Mouse (Mus musculus): Measurements from ENCODE around the gene Rab43. TPM values are rescaled to one million over a fixed set of nuclear protein-coding genes. Genes with fewer than 3 reads are reported as not detected.

The Rab43 gene
- polyA plus RNA-seq (2014; fragmentation: Illumina TruSeq; extraction: RNeasy Lipid Tissue Mini Kit (QIAGEN cat#74804); ENCODE audit: low read depth, low replicate concordance) = 1.8 TPM

DNA sequence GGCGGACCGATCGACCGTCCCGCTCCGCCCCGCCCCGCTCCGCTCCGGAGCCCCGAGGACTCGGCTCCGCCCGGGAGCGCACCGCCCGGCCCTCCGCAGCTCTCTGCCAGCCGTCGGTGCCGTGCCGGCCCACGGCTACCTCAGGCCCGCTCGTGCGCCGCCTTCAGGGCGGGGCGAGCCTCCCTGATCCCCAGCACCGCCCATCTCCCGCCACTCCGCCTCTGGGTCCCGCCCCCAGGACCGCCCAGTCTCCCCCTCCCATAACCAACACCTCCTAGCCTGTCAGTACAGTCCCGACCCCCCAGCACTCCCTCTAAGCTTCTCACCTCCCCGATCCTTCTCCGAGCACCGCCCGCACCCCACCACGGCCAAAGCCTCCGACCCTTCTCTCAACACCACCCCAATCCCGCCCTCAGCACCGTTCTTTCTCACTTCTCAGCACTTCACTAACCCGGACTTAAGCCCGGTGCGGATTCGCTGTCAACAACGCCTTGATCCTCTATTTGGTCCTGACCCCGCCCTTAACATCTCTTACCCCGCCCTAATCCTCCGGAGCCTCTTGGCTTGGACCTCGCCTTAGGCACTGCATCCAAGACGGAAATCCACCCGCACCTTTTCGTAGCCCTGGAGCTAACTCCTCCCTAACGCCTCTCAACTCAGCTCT lies at the start of gene Rab43:
Gene Rab43, minus strand, starts transcription at position 490 of the 664 bp plus-strand sequence.

DNA sequence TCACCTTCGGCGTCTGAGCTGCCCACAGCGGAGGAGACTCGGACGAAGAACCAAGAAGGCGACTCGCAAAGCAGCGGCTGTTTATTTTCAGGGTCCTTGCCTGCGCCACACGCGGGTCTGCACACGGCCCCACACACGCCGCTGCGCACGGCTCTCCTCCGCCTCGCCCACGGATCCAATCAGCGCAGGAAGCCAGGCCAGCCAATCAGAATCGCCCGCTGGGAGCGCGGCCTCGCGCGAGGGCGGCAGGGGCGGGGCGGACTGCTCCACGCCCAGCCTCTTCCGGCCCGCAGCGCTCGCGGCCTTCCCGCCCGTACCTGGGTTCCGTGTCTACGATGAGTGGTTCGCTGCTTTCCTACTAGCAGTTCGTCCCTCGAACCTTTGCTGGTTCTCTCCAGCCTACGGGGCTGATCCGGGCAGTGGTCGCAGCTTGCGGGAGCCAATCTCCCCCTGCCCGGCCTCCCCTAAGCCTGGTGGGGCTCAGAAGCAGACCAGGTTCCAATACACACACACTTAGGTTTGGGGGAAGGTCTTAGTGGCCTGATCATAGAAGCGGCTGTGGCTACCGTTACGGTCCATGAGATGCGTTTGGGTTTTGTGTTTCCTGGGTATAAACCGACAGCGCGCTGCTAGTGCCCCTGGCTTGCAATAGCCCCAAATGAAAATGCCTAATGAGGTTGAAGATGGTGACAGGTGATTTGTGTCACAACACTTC lies 39.1 kb upstream of the Rab43 start, which contains the start of gene Cnbp:
Gene Cnbp, minus strand, starts transcription at position 207 of the 715 bp plus-strand sequence.

DNA sequence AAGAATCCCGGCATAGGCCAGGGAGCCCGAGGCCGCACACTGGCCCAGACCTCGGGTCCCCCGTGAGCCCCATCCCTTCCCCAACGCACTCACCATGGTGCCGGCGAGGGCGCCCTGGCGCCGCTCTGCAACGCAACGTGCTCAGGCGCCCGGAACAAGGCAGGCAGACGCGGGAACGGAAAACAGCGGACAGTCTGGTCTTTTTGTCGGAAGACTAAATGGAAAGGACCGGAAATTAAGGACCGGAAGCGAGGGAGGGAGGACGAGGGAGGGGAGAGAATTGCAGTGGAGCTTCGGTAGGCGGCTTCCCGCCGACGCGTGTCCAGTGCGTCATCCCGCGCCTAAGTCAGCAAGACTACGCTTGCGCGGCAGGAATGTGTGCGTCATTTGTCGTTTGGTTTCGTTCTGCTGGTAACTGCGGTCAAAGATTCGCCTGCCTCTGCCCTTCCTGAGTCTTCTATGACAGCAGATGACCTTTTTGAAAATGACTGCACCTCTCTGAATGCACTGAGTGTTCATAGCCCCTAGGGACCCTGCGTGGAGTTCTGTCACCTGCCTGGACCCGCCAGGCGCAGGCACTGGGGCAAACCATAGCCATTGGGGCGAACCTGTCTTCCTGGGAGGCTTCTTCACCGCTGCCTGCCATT lies 26.7 kb upstream of the Rab43 start, which contains the start of gene Isy1:
Gene Isy1, minus strand, starts transcription at position 248 of the 647 bp plus-strand sequence.

DNA sequence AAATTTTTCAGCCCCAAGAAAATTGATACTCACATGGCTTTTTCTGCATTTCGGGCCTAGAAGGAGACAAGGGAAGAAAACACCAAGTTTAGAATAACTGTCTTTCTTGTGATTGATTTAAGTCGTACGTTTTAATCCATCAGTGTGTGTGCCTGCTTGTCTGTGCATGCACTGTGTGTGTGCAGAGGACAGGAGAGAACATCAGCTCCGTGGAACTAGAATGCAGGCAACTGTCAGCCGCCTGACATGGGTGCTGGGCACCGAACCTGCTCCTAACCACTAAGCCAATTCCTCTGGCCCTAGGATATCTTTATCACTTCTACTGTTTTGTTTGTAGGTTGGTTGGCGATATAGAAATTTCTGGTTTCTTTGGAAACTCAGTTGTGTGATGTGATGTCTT lies 23.7 kb upstream of the Rab43 start, which contains the start of gene Gm45140:
Gene Gm45140, minus strand, starts transcription at position 101 of the 400 bp plus-strand sequence.

DNA sequence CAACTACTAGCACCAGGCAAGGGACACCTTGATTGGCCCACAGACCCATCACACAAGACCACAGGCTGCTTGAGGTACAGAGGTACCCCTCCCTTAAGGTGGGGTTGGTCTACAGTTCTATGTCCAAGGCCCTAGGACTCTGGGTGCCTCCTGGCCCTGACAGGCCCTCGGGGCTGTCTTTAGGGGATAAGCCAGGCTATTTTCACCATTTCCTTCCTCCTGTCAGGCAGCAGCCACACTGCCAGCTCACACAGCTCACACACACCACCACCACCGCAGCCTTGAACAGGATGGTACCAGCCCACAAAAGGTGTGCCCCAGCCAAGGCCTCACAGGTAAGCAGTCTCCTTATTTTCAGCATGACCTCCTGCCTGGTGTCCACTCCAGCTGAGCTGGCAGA lies 34.1 kb downstream of the Rab43 start, which contains the start of gene Gp9:
Gene Gp9, plus strand, starts transcription at position 231 of the 400 bp plus-strand sequence.

Other genes with a start within 250 kb of the Rab43 start
- gene Prokr1, start 221.4 kb downstream of the Rab43 start, polyA plus RNA-seq (2014; fragmentation: Illumina TruSeq; extraction: RNeasy Lipid Tissue Mini Kit (QIAGEN cat#74804); ENCODE audit: low read depth, low replicate concordance) = 1.1 TPM
- gene Aplf, start 140.0 kb downstream of the Rab43 start, polyA plus RNA-seq (2014; fragmentation: Illumina TruSeq; extraction: RNeasy Lipid Tissue Mini Kit (QIAGEN cat#74804); ENCODE audit: low read depth, low replicate concordance) = 7.6 TPM
- gene Efcc1, start 81.3 kb downstream of the Rab43 start, polyA plus RNA-seq (2014; fragmentation: Illumina TruSeq; extraction: RNeasy Lipid Tissue Mini Kit (QIAGEN cat#74804); ENCODE audit: low read depth, low replicate concordance) = 0.08 TPM
- gene Gp9, start 34.1 kb downstream of the Rab43 start, polyA plus RNA-seq (2014; fragmentation: Illumina TruSeq; extraction: RNeasy Lipid Tissue Mini Kit (QIAGEN cat#74804); ENCODE audit: low read depth, low replicate concordance) = not detected
- gene Gm45140, start 23.6 kb upstream of the Rab43 start, polyA plus RNA-seq (2014; fragmentation: Illumina TruSeq; extraction: RNeasy Lipid Tissue Mini Kit (QIAGEN cat#74804); ENCODE audit: low read depth, low replicate concordance) = 0.60 TPM
- gene Isy1, start 26.6 kb upstream of the Rab43 start, polyA plus RNA-seq (2014; fragmentation: Illumina TruSeq; extraction: RNeasy Lipid Tissue Mini Kit (QIAGEN cat#74804); ENCODE audit: low read depth, low replicate concordance) = 11.5 TPM
- 324 TPM for gene Cnbp, start 38.9 kb upstream of the Rab43 start, polyA plus RNA-seq (2014; fragmentation: Illumina TruSeq; extraction: RNeasy Lipid Tissue Mini Kit (QIAGEN cat#74804); ENCODE audit: low read depth, low replicate concordance)
- gene Copg1, start 75.7 kb upstream of the Rab43 start, polyA plus RNA-seq (2014; fragmentation: Illumina TruSeq; extraction: RNeasy Lipid Tissue Mini Kit (QIAGEN cat#74804); ENCODE audit: low read depth, low replicate concordance) = 11.6 TPM
- gene Hmces, start 101.8 kb upstream of the Rab43 start, polyA plus RNA-seq (2014; fragmentation: Illumina TruSeq; extraction: RNeasy Lipid Tissue Mini Kit (QIAGEN cat#74804); ENCODE audit: low read depth, low replicate concordance) = 10.1 TPM
- gene H1fx, start 169.5 kb upstream of the Rab43 start, polyA plus RNA-seq (2014; fragmentation: Illumina TruSeq; extraction: RNeasy Lipid Tissue Mini Kit (QIAGEN cat#74804); ENCODE audit: low read depth, low replicate concordance) = not detected
- gene Rab7, start 233.1 kb upstream of the Rab43 start, polyA plus RNA-seq (2014; fragmentation: Illumina TruSeq; extraction: RNeasy Lipid Tissue Mini Kit (QIAGEN cat#74804); ENCODE audit: low read depth, low replicate concordance) = 56.7 TPM

Data from testis, adult 10 weeks (tissue).